Mouse (Mus musculus) embryonic facial prominence, embryonic 12.5 days (tissue): ENCODE measurements around the gene Gm5089. TPM values are rescaled to one million over a fixed set of nuclear protein-coding genes. Genes with fewer than 3 reads are reported as not detected.
"Not testable (repeated sequence)": the region's sequence is repeated elsewhere in the genome, so short reads cannot be mapped to it uniquely, and the experiment has no call there.

Experiments
- ATAC-seq: fragments of 200-750 bp; cut with Nextera tagmentation; 2 replicates; pipeline ENCODE4 v1.8.0; 2017; ENCODE audit not compliant: insufficient number of reproducible peaks, insufficient read depth, low FRiP score, low TSS enrichment
- H3K27ac ChIP-seq: fragments of 300-500 bp; sonication (generic); 2 replicates; pipeline ENCODE4 v1.5.1; 2016; ENCODE audit warnings: mild to moderate bottlenecking
- H3K27me3 ChIP-seq: fragments of 300-500 bp; sonication (generic); 2 replicates; pipeline ENCODE4 v1.6.1; 2016; ENCODE audit warnings: mild to moderate bottlenecking, moderate library complexity
- H3K36me3 ChIP-seq: fragments of 300-500 bp; sonication (generic); 2 replicates; pipeline ENCODE4 v1.6.1; 2016; ENCODE audit warnings: mild to moderate bottlenecking
- H3K4me1 ChIP-seq: fragments of 300-500 bp; sonication (generic); 2 replicates; pipeline ENCODE4 v1.6.1; 2016
- H3K4me2 ChIP-seq: fragments of 300-500 bp; sonication (generic); replicated peaks from 2 replicates; pipeline ENCODE4 v1.6.1; 2016; ENCODE audit warnings: mild to moderate bottlenecking, moderate library complexity
- H3K4me3 ChIP-seq: fragments of 300-500 bp; sonication (generic); 2 replicates; pipeline ENCODE4 v1.5.1; 2016; ENCODE audit warnings: mild to moderate bottlenecking
- H3K9ac ChIP-seq: fragments of 300-500 bp; sonication (generic); 2 replicates; pipeline ENCODE4 v1.6.1; 2016; ENCODE audit warnings: mild to moderate bottlenecking, moderate library complexity
- H3K9me3 ChIP-seq: fragments of 300-500 bp; sonication (generic); 2 replicates; pipeline ENCODE4 v1.6.1; 2016; ENCODE audit warnings: mild to moderate bottlenecking, moderate library complexity
- WGBS: fragments of 180-500 bp; shearing (Covaris S2); methylation state at CpG from one replicate; pipeline ENCODE4 v1.1.7; 2016; 5-methylcytosine and 5-hydroxymethylcytosine counted together
- polyA plus RNA-seq: library from polyadenylated mRNA; unstranded; fragments of >200 nt; fragmentation: Nextera tagmentation; extraction: Ambion mirVana; gene quantifications from 2 replicates; pipeline ENCODE4 v1.2.1, GENCODE M21; 2016

Gm5089 gene
- polyA plus RNA-seq, 1 experiment from 2014 or later = 0.38 TPM

GRCm38 (mm10) chr14:122460226-122460625, 9.3 kb upstream of the Gm5089 start:
- WGBS = 48% methylated on average over 5 of the region's 5 CpGs
- peaks cover 11% of the 10 kb centered on the region for H3K4me1 ChIP-seq
- no peaks in the 10 kb centered on the region for H3K9me3 ChIP-seq
- H3K36me3 ChIP-seq = no peaks in the 10 kb centered on the region
- no peak overlapping the region for H3K4me3 ChIP-seq
- no peak for ATAC-seq
- peaks cover 53% of the 10 kb centered on the region for H3K27me3 ChIP-seq
- no peak overlapping the region for H3K9ac ChIP-seq
- H3K27ac ChIP-seq = no peak overlapping the region
- H3K4me2 ChIP-seq = no peak overlapping the region; the same call in 1 of the 2 replicates

- H3K27ac ChIP-seq = no peak overlapping the region
- H3K36me3 ChIP-seq = no peaks in the 10 kb centered on the region
- no peak overlapping the region for H3K4me2 ChIP-seq
- no peaks in the 10 kb centered on the region for H3K9me3 ChIP-seq
- peaks cover 52% of the 10 kb centered on the region for H3K27me3 ChIP-seq
- H3K4me3 ChIP-seq = no peak overlapping the region
- 97% methylated on average over 1 of the region's 1 CpGs for WGBS
- no peak for ATAC-seq
- H3K9ac ChIP-seq = no peak overlapping the region
- peaks cover 7% of the 10 kb centered on the region for H3K4me1 ChIP-seq
Observed at GRCm38 (mm10) chr14:122459776-122460175, 8.9 kb upstream of the Gm5089 start.

- not testable (repeated sequence) for H3K4me3 ChIP-seq, H3K4me1 ChIP-seq, ATAC-seq, H3K36me3 ChIP-seq, H3K4me2 ChIP-seq, H3K9me3 ChIP-seq, H3K27ac ChIP-seq, H3K9ac ChIP-seq
- WGBS = 83% methylated on average over 11 of the region's 12 CpGs
- H3K27me3 ChIP-seq = peaks cover 48% of the 10 kb centered on the region
Observed at GRCm38 (mm10) chr14:122459332-122459731, 8.4 kb upstream of the Gm5089 start.

GRCm38 (mm10) chr14:122455562-122455958, 4.6 kb upstream of the Gm5089 start:
- H3K36me3 ChIP-seq = no peaks in the 10 kb centered on the region
- H3K27me3 ChIP-seq = peaks cover 46% of the 10 kb centered on the region
- H3K4me3 ChIP-seq = no peak overlapping the region
- H3K4me2 ChIP-seq = no peak overlapping the region
- no peak overlapping the region for H3K9ac ChIP-seq
- no peaks in the 10 kb centered on the region for H3K9me3 ChIP-seq
- H3K27ac ChIP-seq = no peak overlapping the region
- ATAC-seq = no peak
- 67% methylated on average over 4 of the region's 4 CpGs for WGBS
- peaks cover 17% of the 10 kb centered on the region for H3K4me1 ChIP-seq

GRCm38 (mm10) chr14:122454901-122455561, 4.1 kb upstream of the Gm5089 start:
- H3K27me3 ChIP-seq = peaks cover 46% of the 10 kb centered on the region
- H3K36me3 ChIP-seq = no peaks in the 10 kb centered on the region
- H3K27ac ChIP-seq = no peak overlapping the region
- H3K4me3 ChIP-seq = no peak overlapping the region
- H3K9me3 ChIP-seq = no peaks in the 10 kb centered on the region
- H3K9ac ChIP-seq = no peak overlapping the region
- no peak overlapping the region for H3K4me2 ChIP-seq
- 50% methylated on average over 10 of the region's 10 CpGs for WGBS
- H3K4me1 ChIP-seq = peaks cover 22% of the 10 kb centered on the region
- no peak for ATAC-seq

- Histone ChIP-seq H3K4me2 (peak overlapping the region; percentile 42), H3K9me3 (no peaks in the 10 kb centered on the region), H3K4me3 (peak overlapping the region; percentile 23; the same call in 1 of the 2 replicates), H3K27ac (no peak overlapping the region), H3K27me3 (peaks cover 50% of the 10 kb centered on the region), H3K4me1 (peaks cover 23% of the 10 kb centered on the region), H3K9ac (no peak overlapping the region), H3K36me3 (no peaks in the 10 kb centered on the region)
- WGBS = 18% methylated on average over 12 of the region's 12 CpGs
- ATAC-seq = no peak
Observed at GRCm38 (mm10) chr14:122453996-122454738, 3.3 kb upstream of the Gm5089 start.

GRCm38 (mm10) chr14:122453388-122453995, 2.6 kb upstream of the Gm5089 start:
- WGBS = 4% methylated on average over 32 of the region's 32 CpGs
- ATAC-seq = no peak
- Histone ChIP-seq H3K27ac (no peak overlapping the region), H3K27me3 (peaks cover 55% of the 10 kb centered on the region), H3K4me1 (peaks cover 23% of the 10 kb centered on the region), H3K9ac (no peak overlapping the region), H3K36me3 (no peaks in the 10 kb centered on the region), H3K4me3 (peak overlapping the region; percentile 23), H3K9me3 (no peaks in the 10 kb centered on the region), H3K4me2 (peak overlapping the region; percentile 42)

- H3K36me3 ChIP-seq = no peaks in the 10 kb centered on the region
- H3K27me3 ChIP-seq = peaks cover 62% of the 10 kb centered on the region
- H3K27ac ChIP-seq = no peak overlapping the region
- 0 out of 2 replicates have a peak, but pooled peaks have one; percentile 35 for ATAC-seq
- H3K9ac ChIP-seq = no peak overlapping the region
- no peaks in the 10 kb centered on the region for H3K9me3 ChIP-seq
- peaks cover 23% of the 10 kb centered on the region for H3K4me1 ChIP-seq
- WGBS = 10% methylated on average over 13 of the region's 13 CpGs
- 0 out of 2 replicates have a peak overlapping the region, but pooled peaks have one; percentile 23 for H3K4me3 ChIP-seq
- peak overlapping the region; percentile 42 for H3K4me2 ChIP-seq
Observed at GRCm38 (mm10) chr14:122452701-122453387, 1.9 kb upstream of the Gm5089 start.

- no peak for ATAC-seq
- Histone ChIP-seq H3K27me3 (peaks cover 68% of the 10 kb centered on the region), H3K4me3 (no peak overlapping the region), H3K9ac (no peak overlapping the region), H3K36me3 (no peaks in the 10 kb centered on the region), H3K4me2 (no peak overlapping the region), H3K9me3 (no peaks in the 10 kb centered on the region), H3K4me1 (peaks cover 23% of the 10 kb centered on the region), H3K27ac (no peak overlapping the region)
- WGBS = 54% methylated on average over 5 of the region's 5 CpGs
Observed at GRCm38 (mm10) chr14:122451551-122452145, 733 bp upstream of the Gm5089 start.

GRCm38 (mm10) chr14:122449601-122450495, 1.1 kb downstream of the Gm5089 start:
- Histone ChIP-seq H3K4me2 (peak overlapping the region; percentile 76), H3K4me1 (peaks cover 23% of the 10 kb centered on the region), H3K4me3 (peak overlapping the region; percentile 40), H3K9ac (peak overlapping the region; percentile 7; the same call in 1 of the 2 replicates), H3K27me3 (peaks cover 61% of the 10 kb centered on the region), H3K36me3 (no peaks in the 10 kb centered on the region), H3K27ac (0 out of 2 replicates have a peak overlapping the region, but pooled peaks have one; percentile 41), H3K9me3 (no peaks in the 10 kb centered on the region)
- no peak for ATAC-seq
- WGBS = 3% methylated on average over 29 of the region's 29 CpGs
